Mouse (Mus musculus) embryonic facial prominence, embryonic 10.5 days (tissue): Measurements from ENCODE around the gene Srsf9. TPM values are rescaled to one million over a fixed set of nuclear protein-coding genes. Genes with fewer than 3 reads are reported as not detected.
A peak's percentile ranks its signal among the peaks of the same experiment; 100 is the strongest.
"Not testable (repeated sequence)": the region's sequence is repeated elsewhere in the genome, so short reads cannot be mapped to it uniquely, and the experiment has no call there.

Experiments
- DNase-seq: peaks from one replicate; pipeline ENCODE4 v3.0.0-alpha.2; 2017; ENCODE audit warnings: low spot score
- H3K27ac ChIP-seq: fragments of 300-500 bp; sonication (generic); replicated peaks from 2 replicates; pipeline ENCODE4 v1.5.1; 2016; ENCODE audit warnings: mild to moderate bottlenecking
- H3K27me3 ChIP-seq: fragments of 300-500 bp; sonication (generic); replicated peaks from 2 replicates; pipeline ENCODE4 v1.6.1; 2016; ENCODE audit warnings: low read depth, mild to moderate bottlenecking; ENCODE audit not compliant: poor library complexity, severe bottlenecking
- H3K36me3 ChIP-seq: fragments of 300-500 bp; sonication (generic); replicated peaks from 2 replicates; pipeline ENCODE4 v1.6.1; 2016; ENCODE audit warnings: mild to moderate bottlenecking, moderate library complexity
- H3K4me1 ChIP-seq: fragments of 300-500 bp; sonication (generic); 2 replicates; pipeline ENCODE4 v1.6.1; 2016
- H3K4me3 ChIP-seq: fragments of 300-500 bp; sonication (generic); 2 replicates; pipeline ENCODE4 v1.5.1; 2016; ENCODE audit warnings: mild to moderate bottlenecking, moderate library complexity
- H3K9me3 ChIP-seq: fragments of 300-500 bp; sonication (generic); 2 replicates; pipeline ENCODE4 v1.6.1; 2016; ENCODE audit warnings: mild to moderate bottlenecking
- WGBS: fragments of 180-500 bp; shearing (Covaris S2); methylation state at CpG from one replicate; pipeline ENCODE4 v1.1.7; 2016; 5-methylcytosine and 5-hydroxymethylcytosine counted together
- polyA plus RNA-seq: library from polyadenylated mRNA; unstranded; fragments of >200 nt; fragmentation: Nextera tagmentation; extraction: Ambion mirVana; gene quantifications from 2 replicates; pipeline ENCODE4 v1.2.1, GENCODE M21; 2016

Srsf9 gene
- polyA plus RNA-seq, 1 experiment from 2014 or later: 391 TPM

- 20% methylated on average over 19 of the region's 19 CpGs for WGBS
- peak overlapping the region; percentile 73 for H3K27ac ChIP-seq
- H3K27me3 ChIP-seq: no peaks in the 10 kb centered on the region
- no peaks in the 10 kb centered on the region for H3K36me3 ChIP-seq
- no peaks in the 10 kb centered on the region for H3K9me3 ChIP-seq
- peak; percentile 26 for DNase-seq
- H3K4me1 ChIP-seq: peaks cover 26% of the 10 kb centered on the region
- H3K4me3 ChIP-seq: 0 out of 2 replicates have a peak overlapping the region, but pooled peaks have one; percentile 25
These were observed 36.1 kb downstream of the Srsf9 start for GRCm38 (mm10) chr5:115362819-115363714.

GRCm38 (mm10) chr5:115364782-115365181 lies 37.8 kb downstream of the Srsf9 start:
- Histone ChIP-seq H3K27me3 (no peaks in the 10 kb centered on the region), H3K9me3 (no peaks in the 10 kb centered on the region), H3K4me3 (no peak overlapping the region), H3K27ac (no peak overlapping the region), H3K4me1 (peaks cover 20% of the 10 kb centered on the region), H3K36me3 (no peaks in the 10 kb centered on the region)
- 91% methylated on average over 4 of the region's 4 CpGs for WGBS
- DNase-seq: no peak

GRCm38 (mm10) chr5:115371736-115372135 lies 44.8 kb downstream of the Srsf9 start:
- peak overlapping the region; percentile 37 for H3K27ac ChIP-seq
- no peaks in the 10 kb centered on the region for H3K9me3 ChIP-seq
- DNase-seq: no peak
- H3K4me3 ChIP-seq: no peak overlapping the region
- no peaks in the 10 kb centered on the region for H3K27me3 ChIP-seq
- peaks cover 30% of the 10 kb centered on the region for H3K4me1 ChIP-seq
- no peaks in the 10 kb centered on the region for H3K36me3 ChIP-seq
- 50% methylated on average over 9 of the region's 9 CpGs for WGBS

- peak overlapping the region; percentile 45 for H3K4me3 ChIP-seq
- 16% methylated on average over 26 of the region's 26 CpGs for WGBS
- H3K4me1 ChIP-seq: peaks cover 30% of the 10 kb centered on the region
- no peaks in the 10 kb centered on the region for H3K36me3 ChIP-seq
- H3K27ac ChIP-seq: peak overlapping the region; percentile 85
- peak; percentile 84 for DNase-seq
- no peaks in the 10 kb centered on the region for H3K9me3 ChIP-seq
- H3K27me3 ChIP-seq: no peaks in the 10 kb centered on the region
These were observed 46.6 kb downstream of the Srsf9 start for GRCm38 (mm10) chr5:115373441-115374203.

- peak overlapping the region; percentile 85 for H3K27ac ChIP-seq
- WGBS: 17% methylated on average over 11 of the region's 11 CpGs
- peaks cover 30% of the 10 kb centered on the region for H3K4me1 ChIP-seq
- H3K4me3 ChIP-seq: peak overlapping the region; percentile 45
- H3K27me3 ChIP-seq: no peaks in the 10 kb centered on the region
- no peak for DNase-seq
- H3K9me3 ChIP-seq: no peaks in the 10 kb centered on the region
- H3K36me3 ChIP-seq: no peaks in the 10 kb centered on the region
These were observed 47.3 kb downstream of the Srsf9 start for GRCm38 (mm10) chr5:115374204-115374820.

- Histone ChIP-seq H3K27me3 (no peaks in the 10 kb centered on the region), H3K4me3 (no peak overlapping the region)
These were observed 48.5 kb downstream of the Srsf9 start for GRCm38 (mm10) chr5:115375436-115375835.

GRCm38 (mm10) chr5:115378882-115379281 lies 51.9 kb downstream of the Srsf9 start:
- H3K4me3 ChIP-seq, H3K27me3 ChIP-seq, H3K36me3 ChIP-seq, H3K9me3 ChIP-seq, H3K27ac ChIP-seq, DNase-seq, H3K4me1 ChIP-seq: not testable (repeated sequence)
- WGBS: 80% methylated on average over 2 of the region's 2 CpGs

More at GRCm38 (mm10) chr5:115375436-115375835, 48.5 kb downstream of the Srsf9 start:
- DNase-seq: no peak
- Histone ChIP-seq H3K4me1 (peaks cover 27% of the 10 kb centered on the region), H3K9me3 (no peaks in the 10 kb centered on the region), H3K36me3 (no peaks in the 10 kb centered on the region), H3K27ac (no peak overlapping the region)
- WGBS: 83% methylated on average over 2 of the region's 2 CpGs

Other genes with a start within 250 kb of the Srsf9 start
- gene Gm10401, start 228.9 kb upstream of the Srsf9 start, polyA plus RNA-seq: 20.8 and 25.5 TPM in 2 replicates
- gene Acads, start 207.8 kb upstream of the Srsf9 start, polyA plus RNA-seq: 72.6 and 78.7 TPM in 2 replicates
- gene Unc119b, start 192.2 kb upstream of the Srsf9 start, polyA plus RNA-seq: 63.5 and 68.7 TPM in 2 replicates
- 73.6 and 80.6 TPM in 2 replicates for gene Mlec, start 169.0 kb upstream of the Srsf9 start, polyA plus RNA-seq
- gene Cabp1, start 132.8 kb upstream of the Srsf9 start, polyA plus RNA-seq: 1.3 and 1.4 TPM in 2 replicates
- gene Pop5, start 91.3 kb upstream of the Srsf9 start, polyA plus RNA-seq: 114 and 122 TPM in 2 replicates
- gene Rnf10, start 54.3 kb upstream of the Srsf9 start, polyA plus RNA-seq: 129 and 138 TPM in 2 replicates
- 52.2 and 55.9 TPM in 2 replicates for gene Coq5, start 47.5 kb upstream of the Srsf9 start, polyA plus RNA-seq
- 1,787 and 1,839 TPM in 2 replicates for gene Dynll1, start 26.2 kb upstream of the Srsf9 start, polyA plus RNA-seq
- gene Gatc, start 14.0 kb downstream of the Srsf9 start, polyA plus RNA-seq: 34.8 and 38.0 TPM in 2 replicates
- 54.2 and 55.7 TPM in 2 replicates for gene Triap1, start 14.0 kb downstream of the Srsf9 start, polyA plus RNA-seq
- 716 and 739 TPM in 2 replicates for gene Cox6a1, start 21.8 kb downstream of the Srsf9 start, polyA plus RNA-seq
- 86.3 and 111 TPM in 2 replicates for gene Msi1, start 102.4 kb downstream of the Srsf9 start, polyA plus RNA-seq
- gene Pla2g1b, start 139.1 kb downstream of the Srsf9 start, polyA plus RNA-seq: not detected in 2 replicates
- gene Sirt4, start 157.5 kb downstream of the Srsf9 start, polyA plus RNA-seq: 14.5 and 16.0 TPM in 2 replicates
- 50.3 and 50.6 TPM in 2 replicates for gene Pxn, start 179.5 kb downstream of the Srsf9 start, polyA plus RNA-seq
- 1,413 and 1,489 TPM in 2 replicates for gene Rplp0, start 232.3 kb downstream of the Srsf9 start, polyA plus RNA-seq
- gene Gcn1l1, start 238.1 kb downstream of the Srsf9 start, polyA plus RNA-seq: 65.0 and 65.1 TPM in 2 replicates